Mouse (Mus musculus): ENCODE data around the gene Dst. TPM values are rescaled to one million over a fixed set of nuclear protein-coding genes. Genes with fewer than 3 reads are reported as not detected.

The Dst gene
- polyA plus RNA-seq, 1 experiment from 2014 or later = 5.9 TPM

GRCm38 (mm10) chr1:34156058-34156457 lies 248.0 kb downstream of the Dst start:
- Histone ChIP-seq H3K27ac (no peak overlapping the region), H3K36me3 (ENCODE audit: inconsistent target) (no peaks in the 10 kb centered on the region), H3K4me3 (ENCODE audit: inconsistent target) (no peak overlapping the region), H3K79me2 (ENCODE audit: inconsistent target) (no peaks in the 10 kb centered on the region)
- 91% methylated on average over 7 of the region's 7 CpGs for WGBS (ENCODE audit: missing documents)

- no peaks in the 10 kb centered on the region for H3K79me2 ChIP-seq (ENCODE audit: inconsistent target)
- 90% methylated on average over 10 of the region's 10 CpGs for WGBS (ENCODE audit: missing documents)
- H3K4me3 ChIP-seq (ENCODE audit: inconsistent target) = no peak overlapping the region
- H3K27ac ChIP-seq = no peak overlapping the region
- no peaks in the 10 kb centered on the region for H3K36me3 ChIP-seq (ENCODE audit: inconsistent target)
Observed at GRCm38 (mm10) chr1:34157702-34158101, 249.7 kb downstream of the Dst start.

- Histone ChIP-seq H3K36me3 (ENCODE audit: inconsistent target) (no peaks in the 10 kb centered on the region), H3K4me3 (ENCODE audit: inconsistent target) (no peak overlapping the region), H3K79me2 (ENCODE audit: inconsistent target) (no peaks in the 10 kb centered on the region), H3K27ac (no peak overlapping the region)
- 91% methylated on average over 11 of the region's 11 CpGs for WGBS (ENCODE audit: missing documents)
Observed at GRCm38 (mm10) chr1:34158822-34159221, 250.8 kb downstream of the Dst start.

- Histone ChIP-seq H3K79me2 (ENCODE audit: inconsistent target) (no peaks in the 10 kb centered on the region), H3K36me3 (ENCODE audit: inconsistent target) (no peaks in the 10 kb centered on the region), H3K27ac (no peak overlapping the region), H3K4me3 (ENCODE audit: inconsistent target) (no peak overlapping the region)
- WGBS (ENCODE audit: missing documents) = 93% methylated on average over 7 of the region's 7 CpGs
Observed at GRCm38 (mm10) chr1:34159898-34160297, 251.9 kb downstream of the Dst start.

GRCm38 (mm10) chr1:34164616-34165295 lies 256.7 kb downstream of the Dst start:
- Histone ChIP-seq H3K36me3 (ENCODE audit: inconsistent target) (no peaks in the 10 kb centered on the region), H3K4me3 (ENCODE audit: inconsistent target) (no peak overlapping the region), H3K79me2 (ENCODE audit: inconsistent target) (no peaks in the 10 kb centered on the region), H3K27ac (no peak overlapping the region)
- 74% methylated on average over 14 of the region's 14 CpGs for WGBS (ENCODE audit: missing documents)

GRCm38 (mm10) chr1:34165926-34166325 lies 257.9 kb downstream of the Dst start:
- Histone ChIP-seq H3K36me3 (ENCODE audit: inconsistent target) (no peaks in the 10 kb centered on the region), H3K79me2 (ENCODE audit: inconsistent target) (no peaks in the 10 kb centered on the region), H3K4me3 (ENCODE audit: inconsistent target) (no peak overlapping the region), H3K27ac (no peak overlapping the region)
- WGBS (ENCODE audit: missing documents) = 100% methylated on average over 4 of the region's 4 CpGs

DNA sequence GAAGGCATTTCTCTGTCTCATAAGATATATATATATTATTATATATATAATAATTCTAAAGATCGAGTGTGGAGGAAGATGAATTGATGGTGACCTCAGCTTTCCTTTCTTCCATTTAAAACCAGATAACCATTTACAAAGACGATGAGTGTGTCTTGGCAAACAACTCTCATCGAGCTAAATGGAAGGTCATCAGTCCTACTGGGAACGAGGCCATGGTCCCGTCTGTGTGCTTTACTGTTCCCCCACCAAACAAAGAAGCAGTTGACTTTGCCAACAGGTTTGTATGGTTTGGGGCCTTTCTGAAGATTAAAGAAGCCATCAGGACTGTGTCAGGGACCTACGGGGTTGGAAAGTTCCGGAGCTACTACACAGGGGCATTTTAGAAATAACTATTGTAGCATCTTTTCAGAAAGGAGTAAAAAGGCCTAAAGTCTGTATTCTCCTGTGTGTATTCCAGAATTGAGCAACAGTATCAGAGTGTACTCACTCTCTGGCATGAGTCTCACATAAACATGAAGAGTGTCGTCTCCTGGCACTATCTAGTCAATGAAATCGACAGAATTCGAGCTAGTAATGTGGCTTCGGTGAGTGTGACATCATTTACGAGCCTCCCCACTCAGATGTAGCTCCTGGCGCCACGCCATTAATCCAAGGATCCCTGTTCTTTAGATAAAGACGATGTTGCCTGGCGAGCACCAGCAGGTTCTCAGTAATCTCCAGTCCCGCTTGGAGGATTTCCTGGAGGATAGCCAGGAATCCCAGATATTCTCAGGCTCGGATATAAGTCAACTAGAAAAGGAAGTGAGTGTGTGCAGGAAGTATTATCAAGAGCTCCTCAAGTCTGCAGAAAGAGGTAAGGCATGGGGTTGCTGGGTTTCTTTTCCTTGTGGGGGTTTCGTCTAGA lies 259.4 kb downstream of the Dst start:
- H3K4me3 ChIP-seq (ENCODE audit: inconsistent target) = no peak overlapping the region
- WGBS (ENCODE audit: missing documents) = 92% methylated on average over 19 of the region's 19 CpGs
- no peaks in the 10 kb centered on the region for H3K36me3 ChIP-seq (ENCODE audit: inconsistent target)

DNA sequence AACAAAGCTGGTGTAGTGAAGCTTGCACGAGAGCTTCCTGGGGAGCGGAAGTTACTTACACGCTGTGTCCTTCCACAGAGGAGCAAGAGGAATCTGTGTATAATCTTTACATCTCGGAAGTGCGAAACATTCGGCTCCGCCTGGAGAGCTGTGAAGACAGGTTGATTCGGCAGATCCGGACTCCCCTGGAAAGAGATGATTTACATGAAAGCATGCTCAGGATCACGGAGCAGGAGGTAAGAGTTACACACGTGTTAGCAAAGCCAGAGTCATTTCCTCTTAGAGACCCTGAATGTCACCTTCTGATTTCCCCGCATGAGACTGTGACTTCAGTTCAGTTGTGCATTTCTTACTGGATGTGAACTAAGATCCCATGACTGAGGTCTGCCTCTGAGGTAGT lies 261.1 kb downstream of the Dst start:
- WGBS (ENCODE audit: missing documents) = 92% methylated on average over 12 of the region's 12 CpGs
- no peak overlapping the region for H3K27ac ChIP-seq
- no peak overlapping the region for H3K4me3 ChIP-seq (ENCODE audit: inconsistent target)
- H3K79me2 ChIP-seq (ENCODE audit: inconsistent target) = no peaks in the 10 kb centered on the region
- no peaks in the 10 kb centered on the region for H3K36me3 ChIP-seq (ENCODE audit: inconsistent target)

More for the DNA sequence above, 259.4 kb downstream of the Dst start:
- Histone ChIP-seq H3K27ac (no peak overlapping the region), H3K79me2 (ENCODE audit: inconsistent target) (no peaks in the 10 kb centered on the region)

GRCm38 (mm10) chr1:34174517-34174916 lies 266.5 kb downstream of the Dst start:
- 96% methylated on average over 13 of the region's 15 CpGs for WGBS (ENCODE audit: missing documents)
- no peak overlapping the region for H3K27ac ChIP-seq
- H3K36me3 ChIP-seq (ENCODE audit: inconsistent target) = no peaks in the 10 kb centered on the region
- no peak overlapping the region for H3K4me3 ChIP-seq (ENCODE audit: inconsistent target)
- H3K79me2 ChIP-seq (ENCODE audit: inconsistent target) = no peaks in the 10 kb centered on the region

- Histone ChIP-seq H3K4me3 (ENCODE audit: inconsistent target) (no peak overlapping the region), H3K27ac (no peak overlapping the region), H3K79me2 (ENCODE audit: inconsistent target) (no peaks in the 10 kb centered on the region), H3K36me3 (ENCODE audit: inconsistent target) (no peaks in the 10 kb centered on the region)
- WGBS (ENCODE audit: missing documents) = 88% methylated on average over 8 of the region's 8 CpGs
Observed at GRCm38 (mm10) chr1:34174961-34175360, 266.9 kb downstream of the Dst start.

DNA sequence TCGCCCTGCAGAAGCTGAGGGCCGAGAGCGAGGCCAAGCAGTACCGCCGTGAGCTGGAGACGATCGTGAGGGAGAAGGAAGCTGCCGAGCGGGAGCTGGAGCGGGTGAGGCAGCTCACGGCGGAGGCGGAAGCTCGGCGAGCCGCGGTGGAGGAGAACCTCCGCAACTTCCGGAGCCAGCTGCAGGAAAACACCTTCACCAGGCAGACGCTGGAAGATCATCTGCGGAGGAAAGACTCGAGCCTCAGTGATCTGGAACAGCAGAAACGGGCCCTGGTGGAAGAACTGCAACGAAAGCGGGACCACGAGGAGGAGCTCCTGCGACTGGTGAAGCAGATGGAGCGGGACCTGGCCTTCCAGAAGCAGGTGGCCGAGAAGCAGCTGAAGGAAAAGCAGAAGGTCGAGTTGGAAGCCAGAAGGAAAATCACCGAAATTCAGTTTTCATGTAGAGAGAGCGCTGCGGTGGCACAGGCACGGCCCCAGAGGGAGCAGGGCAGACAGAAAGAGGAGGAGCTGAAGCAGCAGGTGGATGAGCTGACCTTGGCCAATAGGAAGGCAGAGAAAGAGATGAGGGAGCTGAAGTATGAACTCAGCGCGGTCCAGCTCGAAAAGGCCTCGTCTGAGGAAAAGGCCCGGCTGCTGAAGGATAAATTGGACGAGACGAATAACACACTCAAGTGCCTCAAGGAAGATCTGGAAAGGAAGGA lies 270.1 kb downstream of the Dst start:
- no peak overlapping the region for H3K4me3 ChIP-seq (ENCODE audit: inconsistent target)
- WGBS (ENCODE audit: missing documents) = 86% methylated on average over 41 of the region's 41 CpGs
- no peak overlapping the region for H3K27ac ChIP-seq
- no peaks in the 10 kb centered on the region for H3K79me2 ChIP-seq (ENCODE audit: inconsistent target)
- no peaks in the 10 kb centered on the region for H3K36me3 ChIP-seq (ENCODE audit: inconsistent target)

GRCm38 (mm10) chr1:34179756-34180155 lies 271.7 kb downstream of the Dst start:
- no peak overlapping the region for H3K4me3 ChIP-seq (ENCODE audit: inconsistent target)
- no peaks in the 10 kb centered on the region for H3K36me3 ChIP-seq (ENCODE audit: inconsistent target)
- H3K79me2 ChIP-seq (ENCODE audit: inconsistent target) = no peaks in the 10 kb centered on the region
- no peak overlapping the region for H3K27ac ChIP-seq
- 81% methylated on average over 16 of the region's 19 CpGs for WGBS (ENCODE audit: missing documents)

GRCm38 (mm10) chr1:34182406-34183249 lies 274.6 kb downstream of the Dst start:
- Histone ChIP-seq H3K36me3 (ENCODE audit: inconsistent target) (no peaks in the 10 kb centered on the region), H3K4me3 (ENCODE audit: inconsistent target) (no peak overlapping the region), H3K27ac (no peak overlapping the region), H3K79me2 (ENCODE audit: inconsistent target) (no peaks in the 10 kb centered on the region)
- 94% methylated on average over 24 of the region's 24 CpGs for WGBS (ENCODE audit: missing documents)

All from macrophage (primary cell).